Mouse (Mus musculus) heart, adult 9 months (tissue): Measurements from ENCODE around the gene Gm6526.
"Not testable (repeated sequence)": the region's sequence is repeated elsewhere in the genome, so short reads cannot be mapped to it uniquely, and the experiment has no call there.

Source experiments
- DNase-seq, 2 experiments: peaks; one replicate each; pipeline ENCODE4 v3.0.0; 2022; ENCODE audit warnings: low spot score in 2 of 2

The Gm6526 gene

GRCm38 (mm10) chr14:43747566-43747965 lies at the start of gene Gm6526:
TSS of gene Gm6526 (plus strand) at chr14:43747866.
- DNase-seq = not testable (repeated sequence)

GRCm38 (mm10) chr14:43727385-43727784 lies 20.3 kb upstream of the Gm6526 start, which contains the start of gene Gm16506:
TSS of gene Gm16506 (minus strand) at chr14:43727485.
- not testable (repeated sequence) for DNase-seq

- DNase-seq = not testable (repeated sequence)
These were observed 37.0 kb downstream of the Gm6526 start, which contains the start of gene Gm8180 for GRCm38 (mm10) chr14:43784645-43785044. TSS of gene Gm8180 (minus strand) at chr14:43784745.

GRCm38 (mm10) chr14:43793811-43794210 lies 46.1 kb downstream of the Gm6526 start:
- not testable (repeated sequence) for DNase-seq

GRCm38 (mm10) chr14:43796069-43796904 lies 48.6 kb downstream of the Gm6526 start:
- DNase-seq = no peak

- not testable (repeated sequence) for DNase-seq
These were observed 49.3 kb downstream of the Gm6526 start for GRCm38 (mm10) chr14:43796905-43797470.

GRCm38 (mm10) chr14:43804435-43804834 lies 56.8 kb downstream of the Gm6526 start:
- DNase-seq = not testable (repeated sequence)
